Mouse (Mus musculus) testis, adult 2 months (tissue): ENCODE results near the gene Sar1a. TPM values are rescaled to one million over a fixed set of nuclear protein-coding genes. Genes with fewer than 3 reads are reported as not detected.

Experiments used
- H3K27ac ChIP-seq: fragments of 200-500 bp; 2 replicates; pipeline ENCODE4 v1.5.1; 2012; ENCODE audit warnings: low read depth, low read length; ENCODE audit not compliant: control insufficient read depth, insufficient read depth
- H3K27me3 ChIP-seq: fragments of 200-500 bp; 2 replicates; pipeline ENCODE4 v1.6.1; 2012; ENCODE audit warnings: mild to moderate bottlenecking, low read length, moderate library complexity; ENCODE audit not compliant: control insufficient read depth, insufficient read depth
- H3K36me3 ChIP-seq: fragments of 200-500 bp; 2 replicates; pipeline ENCODE4 v1.6.1; 2012; ENCODE audit warnings: mild to moderate bottlenecking, low read length; ENCODE audit not compliant: control insufficient read depth, insufficient read depth
- H3K4me1 ChIP-seq: fragments of 200-500 bp; 2 replicates; pipeline ENCODE4 v1.6.1; 2012; ENCODE audit warnings: low read length; ENCODE audit not compliant: control insufficient read depth, insufficient read depth
- H3K4me3 ChIP-seq: fragments of 200-500 bp; 2 replicates; pipeline ENCODE4 v1.5.1; 2012; ENCODE audit warnings: low read depth, mild to moderate bottlenecking, low read length, moderate library complexity, mixed read lengths; ENCODE audit not compliant: control insufficient read depth
- CTCF ChIP-seq: fragments of 200-500 bp; IDR thresholded peaks from 2 replicates; pipeline ENCODE4 v1.5.1; 2012; ENCODE audit warnings: low read depth, mild to moderate bottlenecking, inconsistent platforms, low read length, moderate library complexity; ENCODE audit not compliant: control insufficient read depth, insufficient read depth, insufficient replicate concordance
- POLR2A ChIP-seq: fragments of 200-500 bp; IDR thresholded peaks from 2 replicates; pipeline ENCODE4 v1.6.1; 2012; ENCODE audit warnings: low read depth, mild to moderate bottlenecking, inconsistent platforms, low read length, moderate library complexity; ENCODE audit not compliant: control insufficient read depth
- polyA plus RNA-seq: library from polyadenylated mRNA; depleted of rRNA; stranded (reverse); fragments of >200 nt; gene quantifications from 2 replicates; pipeline ENCODE4 v1.2.3, GENCODE M21; 2012

The Sar1a gene
- polyA plus RNA-seq, 1 experiment: 101 TPM

DNA sequence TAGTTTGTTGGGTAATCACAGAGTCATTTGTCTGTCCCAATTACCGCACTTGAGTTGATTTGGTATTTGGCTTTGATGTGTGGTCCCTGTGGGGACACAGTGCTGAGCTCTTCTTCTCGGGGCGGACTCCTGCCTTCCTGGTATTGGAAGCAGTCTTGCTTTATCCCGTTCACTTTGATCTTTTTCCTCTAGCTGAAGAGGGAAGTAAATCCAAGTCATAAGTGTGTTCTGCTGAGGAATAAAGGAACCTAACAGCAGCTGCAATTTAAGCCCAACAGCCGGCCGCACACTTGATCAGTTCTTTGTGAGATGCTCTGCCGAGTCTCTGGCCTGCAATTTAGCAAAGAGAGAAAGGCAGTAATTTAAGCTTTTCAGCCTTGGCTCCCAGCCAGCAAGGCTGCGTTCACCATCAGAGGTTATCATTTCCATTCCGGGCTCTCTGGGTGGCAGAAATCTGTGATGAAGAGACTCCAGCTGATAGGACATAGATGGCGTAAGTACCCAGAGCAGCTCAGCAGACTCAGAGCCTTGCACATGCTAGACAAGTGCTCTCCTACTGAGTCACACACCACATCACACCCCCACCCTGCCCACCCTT lies 17.6 kb upstream of the Sar1a start:
- H3K4me1 ChIP-seq: no peaks in the 10 kb centered on the region; the same call in 1 of the 2 replicates
- no peaks in the 10 kb centered on the region for H3K36me3 ChIP-seq
- no peak for TF ChIP-seq CTCF
- TF ChIP-seq POLR2A: no peak
- H3K4me3 ChIP-seq: no peak overlapping the region
- no peak overlapping the region for H3K27ac ChIP-seq
- no peaks in the 10 kb centered on the region for H3K27me3 ChIP-seq

DNA sequence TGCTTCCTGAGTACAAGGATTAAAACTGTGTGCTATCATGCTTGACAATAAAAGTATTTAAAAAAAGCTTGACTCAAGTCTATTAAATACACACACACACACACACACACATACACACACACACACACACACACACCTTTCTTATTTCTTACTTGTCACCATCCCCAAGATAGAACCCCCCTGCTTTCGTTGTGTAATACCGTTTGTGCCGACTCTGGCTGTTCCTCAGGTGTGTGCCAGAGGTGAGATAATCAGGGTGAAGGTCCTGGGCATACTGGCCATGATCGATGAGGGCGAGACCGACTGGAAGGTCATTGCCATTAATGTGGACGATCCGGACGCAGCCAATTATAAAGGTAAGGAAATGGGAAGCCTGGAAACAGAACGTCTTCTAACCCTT lies 15.0 kb upstream of the Sar1a start:
- no peaks in the 10 kb centered on the region for H3K36me3 ChIP-seq
- TF ChIP-seq CTCF: no peak
- no peak for TF ChIP-seq POLR2A
- no peaks in the 10 kb centered on the region for H3K4me1 ChIP-seq
- H3K27me3 ChIP-seq: no peaks in the 10 kb centered on the region
- H3K4me3 ChIP-seq: no peak overlapping the region
- H3K27ac ChIP-seq: no peak overlapping the region

DNA sequence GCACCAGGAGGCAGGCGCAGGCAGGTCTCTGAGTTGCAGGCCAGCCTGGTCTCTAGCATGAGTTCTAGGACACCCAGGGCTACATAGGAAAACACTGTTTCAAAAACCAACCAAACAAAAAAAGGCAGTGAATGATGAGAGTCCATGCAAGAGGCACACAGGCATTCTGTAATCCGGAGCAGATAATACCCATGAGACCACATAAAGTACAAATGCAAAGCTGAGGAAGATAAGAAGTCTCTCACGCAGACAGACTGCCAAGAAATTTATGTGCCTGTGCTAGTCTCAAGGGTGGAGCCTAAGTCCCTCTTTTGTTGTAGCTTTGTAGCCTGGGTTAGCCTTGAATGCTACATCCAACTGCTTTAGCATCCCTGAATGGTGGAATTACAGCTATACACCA lies 14.4 kb upstream of the Sar1a start:
- no peaks in the 10 kb centered on the region for H3K27me3 ChIP-seq
- H3K4me1 ChIP-seq: no peaks in the 10 kb centered on the region

DNA sequence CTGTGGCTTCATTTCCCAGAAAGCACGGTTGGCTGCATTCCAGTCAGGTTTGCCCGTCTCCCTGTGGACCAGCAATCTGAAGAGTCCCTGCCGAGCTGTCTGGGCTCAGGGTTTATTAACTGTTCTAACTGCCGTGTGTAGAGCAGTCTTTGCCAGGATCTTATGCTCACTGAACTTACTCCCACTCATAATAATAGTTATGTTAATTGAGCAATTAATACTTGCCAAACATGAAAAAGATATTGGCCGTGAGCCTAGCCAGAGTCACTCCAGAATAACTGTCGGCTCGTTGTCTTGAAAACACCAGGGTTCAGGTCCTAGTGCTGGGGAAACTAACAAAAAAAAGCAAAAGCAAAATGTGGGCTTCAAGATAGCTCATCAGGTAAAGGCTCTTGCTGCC lies 10.8 kb upstream of the Sar1a start:
- Histone ChIP-seq H3K4me1 (no peaks in the 10 kb centered on the region), H3K36me3 (no peaks in the 10 kb centered on the region), H3K27ac (no peak overlapping the region), H3K27me3 (no peaks in the 10 kb centered on the region), H3K4me3 (no peak overlapping the region)
- TF ChIP-seq CTCF: no peak
- no peak for TF ChIP-seq POLR2A

More for the DNA sequence above, 14.4 kb upstream of the Sar1a start:
- no peak for TF ChIP-seq POLR2A
- TF ChIP-seq CTCF: no peak
- Histone ChIP-seq H3K27ac (no peak overlapping the region), H3K36me3 (no peaks in the 10 kb centered on the region), H3K4me3 (no peak overlapping the region)

DNA sequence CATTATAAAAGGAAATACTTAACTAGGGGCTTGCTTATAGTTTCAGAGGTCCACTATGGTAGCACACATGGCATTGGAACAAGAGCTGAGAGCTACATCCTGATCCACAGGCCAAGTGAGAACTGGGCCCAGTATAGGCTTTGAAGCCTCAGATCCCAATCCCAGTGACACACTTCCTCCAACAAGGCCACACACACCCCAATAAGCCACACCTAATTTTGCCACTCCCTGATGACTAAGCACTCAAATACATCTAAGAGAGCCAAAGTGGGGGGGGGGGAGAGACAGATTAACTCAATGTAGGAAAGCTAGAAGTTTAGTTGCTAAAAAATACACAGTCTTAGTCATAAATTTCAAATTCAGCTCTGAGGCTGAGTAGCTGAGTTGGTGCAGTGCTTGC lies 10.2 kb upstream of the Sar1a start:
- Histone ChIP-seq H3K27me3 (no peaks in the 10 kb centered on the region), H3K4me1 (no peaks in the 10 kb centered on the region), H3K36me3 (no peaks in the 10 kb centered on the region), H3K4me3 (no peak overlapping the region), H3K27ac (no peak overlapping the region)
- no peak for TF ChIP-seq CTCF
- no peak for TF ChIP-seq POLR2A

DNA sequence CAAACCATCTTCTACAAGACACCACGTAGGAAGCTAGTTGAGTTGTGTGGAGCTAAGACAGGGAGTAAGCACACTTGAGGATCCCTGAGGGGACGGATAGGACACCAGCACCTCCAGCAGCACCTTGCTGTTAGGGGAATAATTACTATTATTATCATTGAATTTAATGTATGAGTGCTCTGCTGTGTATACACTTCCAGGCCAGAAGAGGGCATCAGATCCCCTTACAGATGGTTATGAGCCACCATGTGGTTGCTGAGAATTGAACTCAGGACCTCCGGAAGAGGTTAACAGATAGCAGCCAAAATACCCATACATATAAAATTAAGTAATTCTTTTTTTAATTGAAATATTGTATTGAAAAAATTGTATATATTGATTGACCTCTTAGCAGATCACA lies 9.3 kb upstream of the Sar1a start:
- H3K4me1 ChIP-seq: no peaks in the 10 kb centered on the region
- no peak overlapping the region for H3K27ac ChIP-seq
- TF ChIP-seq CTCF: no peak
- TF ChIP-seq POLR2A: no peak
- no peaks in the 10 kb centered on the region for H3K36me3 ChIP-seq
- no peak overlapping the region for H3K4me3 ChIP-seq
- H3K27me3 ChIP-seq: no peaks in the 10 kb centered on the region

DNA sequence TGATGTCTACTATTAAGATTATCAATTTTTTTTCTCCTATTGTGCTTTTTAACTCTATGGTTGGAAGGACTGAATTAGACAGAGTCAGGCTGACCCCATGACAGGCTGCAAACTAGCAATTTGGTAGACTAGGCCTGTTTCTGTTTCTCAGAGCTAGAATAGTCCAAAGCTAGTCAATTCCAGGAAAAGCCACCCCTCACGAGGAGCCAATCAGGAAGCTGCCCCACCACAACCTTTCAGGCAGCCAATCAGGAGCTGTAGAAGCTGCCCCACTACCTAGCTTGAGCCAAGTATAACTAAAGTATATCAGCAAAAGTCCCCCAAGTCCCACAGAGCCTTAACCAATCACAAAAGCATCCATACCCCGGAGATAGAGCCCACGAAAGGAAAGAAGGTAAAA lies 4.2 kb upstream of the Sar1a start:
- Histone ChIP-seq H3K27ac (no peak overlapping the region), H3K27me3 (no peaks in the 10 kb centered on the region), H3K4me1 (peaks cover 2% of the 10 kb centered on the region; the same call in 1 of the 2 replicates), H3K36me3 (no peaks in the 10 kb centered on the region), H3K4me3 (no peak overlapping the region)
- TF ChIP-seq POLR2A (no peak), CTCF (no peak)

DNA sequence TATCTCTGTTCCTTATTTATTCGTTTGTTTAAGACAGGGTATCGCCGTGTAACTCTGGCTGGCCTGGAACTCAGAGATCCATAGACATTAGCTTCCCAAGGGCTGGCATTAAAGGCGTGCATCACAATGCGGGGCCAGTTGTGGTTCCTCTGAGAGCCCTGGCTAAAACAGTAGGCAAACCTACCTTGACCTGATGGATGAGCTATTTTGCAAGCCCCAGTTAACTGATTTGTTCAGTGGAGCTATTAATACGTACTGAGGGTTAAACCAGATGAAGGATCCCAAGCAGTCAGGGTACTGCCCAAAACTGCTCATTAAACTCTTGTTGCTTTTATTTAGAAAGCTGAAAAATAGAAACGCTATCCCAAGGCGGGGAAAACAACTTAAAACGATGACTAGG lies 554 bp upstream of the Sar1a start:
- TF ChIP-seq POLR2A (no peak), CTCF (no peak)
- Histone ChIP-seq H3K4me1 (peaks cover 5% of the 10 kb centered on the region), H3K27me3 (no peaks in the 10 kb centered on the region), H3K36me3 (no peaks in the 10 kb centered on the region), H3K27ac (peak overlapping the region; percentile 96), H3K4me3 (peak overlapping the region; percentile 99)
